Mouse (Mus musculus) myocyte (in vitro differentiated cells): ENCODE results near the gene Amh.

Experiments
- E2F4 ChIP-seq: IDR thresholded peaks from one replicate; pipeline ENCODE4 v1.6.1; 2011; ENCODE audit warnings: mild to moderate bottlenecking, control low read depth, moderate library complexity; ENCODE audit not compliant: insufficient read depth
- MAX ChIP-seq: IDR thresholded peaks from one replicate; pipeline ENCODE4 v1.6.1; 2011; ENCODE audit warnings: low read depth, mild to moderate bottlenecking, control low read depth
- POLR2A ChIP-seq: IDR thresholded peaks from one replicate; pipeline ENCODE4 v1.6.1; 2011; ENCODE audit warnings: low read depth, mild to moderate bottlenecking, control low read depth, moderate library complexity; ENCODE audit not compliant: insufficient read length
- TCF12 ChIP-seq: IDR thresholded peaks from one replicate; pipeline ENCODE4 v1.6.1; 2011; ENCODE audit warnings: mild to moderate bottlenecking, control low read depth; ENCODE audit not compliant: poor library complexity, insufficient read depth, severe bottlenecking
- USF1 ChIP-seq: IDR thresholded peaks from one replicate; pipeline ENCODE4 v1.6.1; 2011; ENCODE audit warnings: low read depth, mild to moderate bottlenecking, control low read depth, moderate library complexity

DNA sequence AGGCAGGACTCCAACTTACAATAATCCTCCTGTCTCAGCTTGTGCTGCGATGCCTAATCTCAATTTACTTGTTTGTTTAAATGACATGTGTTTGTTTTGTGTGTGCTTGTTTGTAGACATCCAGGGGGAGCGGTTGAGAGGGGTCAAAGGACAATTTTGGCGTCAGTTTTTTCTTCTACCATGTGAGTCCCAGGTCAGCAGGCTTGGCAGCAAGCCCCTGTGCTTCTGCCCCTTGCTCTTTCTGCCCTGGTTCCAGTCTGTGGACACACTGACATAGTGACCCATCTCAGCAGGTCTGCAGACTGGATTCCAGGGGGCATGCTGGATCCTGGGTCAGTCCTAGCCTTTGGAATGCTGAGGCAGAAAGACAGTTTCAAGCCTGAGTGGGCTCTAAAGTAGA is 14.4 kb downstream of the Amh start:
- TF ChIP-seq TCF12: no peak
- no peak for TF ChIP-seq USF1
- TF ChIP-seq POLR2A: no peak
- no peak for TF ChIP-seq E2F4
- no peak for TF ChIP-seq MAX
